Mouse (Mus musculus) 3134 (cell line): ENCODE data around the gene Kif28.
"Not testable (repeated sequence)": the region's sequence is repeated elsewhere in the genome, so short reads cannot be mapped to it uniquely, and the experiment has no call there.

ENCODE experiments used
- DNase-seq: peaks from one replicate; pipeline ENCODE4 v3.0.0-alpha.2; 2011; ENCODE audit warnings: low spot score; ENCODE audit not compliant: insufficient read length; ENCODE audit errors: extremely low read depth

The Kif28 gene

GRCm38 (mm10) chr1:179648678-179649077 is 96.4 kb downstream of the Kif28 start:
- DNase-seq: not testable (repeated sequence)

- no peak for DNase-seq
These were observed 99.1 kb downstream of the Kif28 start for GRCm38 (mm10) chr1:179645980-179646268.
